Mouse (Mus musculus) MEL (cell line): ENCODE results near the gene Dcaf17. TPM values are rescaled to one million over a fixed set of nuclear protein-coding genes. Genes with fewer than 3 reads are reported as not detected.

Experiments
- DNase-seq: peaks from one replicate; pipeline ENCODE4 v3.0.0; 2011; ENCODE audit warnings: low read depth, low spot score
- H3K27ac ChIP-seq: 2 replicates; pipeline ENCODE4 v1.5.1; 2012; ENCODE audit warnings: low read depth, mild to moderate bottlenecking, control low read depth, low read length, moderate library complexity; ENCODE audit not compliant: control insufficient read depth
- H3K27me3 ChIP-seq, 2 experiments: fragments of 150-350 bp in 1 of 2; sonication (generic) in 1 of 2; 2 replicates each; pipeline ENCODE4 v1.6.1; 2012; ENCODE audit warnings: low read length in 2 of 2, mild to moderate bottlenecking in 2 of 2, improper control_type of control experiment in 1 of 2, moderate library complexity in 1 of 2; ENCODE audit not compliant: insufficient read depth in 2 of 2, control insufficient read depth in 1 of 2
- H3K36me3 ChIP-seq, 2 experiments: 2 replicates each; pipeline ENCODE4 v1.6.1; 2012 to 2014; ENCODE audit warnings: low read length in 2 of 2, improper control_type of control experiment in 1 of 2, inconsistent platforms in 1 of 2, mild to moderate bottlenecking in 1 of 2; ENCODE audit not compliant: insufficient read depth in 2 of 2, control insufficient read depth in 1 of 2
- H3K4me1 ChIP-seq, 2 experiments: fragments of 150-350 bp in 1 of 2; sonication (generic) in 1 of 2; 2 replicates each; pipeline ENCODE4 v1.6.1; 2012; ENCODE audit warnings: low read length in 2 of 2, improper control_type of control experiment in 1 of 2, mild to moderate bottlenecking in 1 of 2; ENCODE audit not compliant: insufficient read depth in 2 of 2, control insufficient read depth in 1 of 2
- H3K4me3 ChIP-seq, 2 experiments: fragments of 150-350 bp in 1 of 2; sonication (generic) in 1 of 2; 2 replicates each; pipeline ENCODE4 v1.5.1; 2012; ENCODE audit warnings: low read depth in 2 of 2, low read length in 2 of 2, mild to moderate bottlenecking in 2 of 2, moderate library complexity in 2 of 2, control low read depth in 1 of 2, improper control_type of control experiment in 1 of 2; ENCODE audit not compliant: control insufficient read depth in 1 of 2, insufficient read depth in 1 of 2
- H3K79me2 ChIP-seq: 2 replicates; pipeline ENCODE4 v1.6.1; 2012; ENCODE audit warnings: mild to moderate bottlenecking, low read length, moderate library complexity; ENCODE audit not compliant: control insufficient read depth, poor library complexity, insufficient read depth
- H3K9ac ChIP-seq: 2 replicates; pipeline ENCODE4 v1.6.1; 2012; ENCODE audit warnings: low read depth, mild to moderate bottlenecking, control low read depth, low read length, moderate library complexity; ENCODE audit not compliant: control insufficient read depth, poor library complexity, severe bottlenecking
- H3K9me3 ChIP-seq: fragments of 150-350 bp; sonication (generic); replicated peaks from 2 replicates; pipeline ENCODE4 v1.6.1; 2012; ENCODE audit warnings: mild to moderate bottlenecking, low read length, improper control_type of control experiment, moderate library complexity; ENCODE audit not compliant: insufficient read depth
- BHLHE40 ChIP-seq: IDR thresholded peaks from 2 replicates; pipeline ENCODE4 v1.6.1; 2012; ENCODE audit warnings: low read depth, mild to moderate bottlenecking, inconsistent platforms, low read length, improper control_type of control experiment, borderline replicate concordance
- EP300 ChIP-seq, 2 experiments: IDR thresholded peaks; 2 replicates each; pipeline ENCODE4 v1.6.1; 2011; ENCODE audit warnings: improper control_type of control experiment in 2 of 2, low read length in 2 of 2, low read depth in 1 of 2, mild to moderate bottlenecking in 1 of 2
- ETS1 ChIP-seq: IDR thresholded peaks from 2 replicates; pipeline ENCODE4 v1.6.1; 2012; ENCODE audit warnings: low read depth, mild to moderate bottlenecking, inconsistent platforms, low read length, improper control_type of control experiment, moderate library complexity
- GATA1 ChIP-seq: IDR thresholded peaks from 2 replicates; pipeline ENCODE4 v1.6.1; 2011; ENCODE audit warnings: low read depth, low read length, improper control_type of control experiment
- JUND ChIP-seq: IDR thresholded peaks from 2 replicates; pipeline ENCODE4 v1.6.1; 2011; ENCODE audit warnings: low read depth, mild to moderate bottlenecking, improper control_type of control experiment, low read length
- KAT2A ChIP-seq: conservative IDR thresholded peaks from 2 replicates; pipeline ENCODE4 v1.6.1; 2012; ENCODE audit warnings: low read depth, low read length, improper control_type of control experiment, inconsistent platforms
- MAFK ChIP-seq: IDR thresholded peaks from 2 replicates; pipeline ENCODE4 v1.6.1; 2011; ENCODE audit warnings: low read depth, mild to moderate bottlenecking, low read length, improper control_type of control experiment, borderline replicate concordance
- MAZ ChIP-seq: IDR thresholded peaks from 2 replicates; pipeline ENCODE4 v1.6.1; 2012; ENCODE audit warnings: low read depth, mild to moderate bottlenecking, inconsistent platforms, low read length, improper control_type of control experiment
- MEF2A ChIP-seq: IDR thresholded peaks from 2 replicates; pipeline ENCODE4 v1.6.1; 2014; ENCODE audit warnings: low read depth, mild to moderate bottlenecking, inconsistent platforms, low read length, improper control_type of control experiment; ENCODE audit not compliant: poor library complexity, insufficient replicate concordance, severe bottlenecking; ENCODE audit errors: extremely low read depth
- MXI1 ChIP-seq: IDR thresholded peaks from 2 replicates; pipeline ENCODE4 v1.6.1; 2011; ENCODE audit warnings: mild to moderate bottlenecking, low read depth, low read length, improper control_type of control experiment
- MYB ChIP-seq: IDR thresholded peaks from 2 replicates; pipeline ENCODE4 v1.6.1; 2011; ENCODE audit warnings: mild to moderate bottlenecking, low read depth, low read length, improper control_type of control experiment
- MYC ChIP-seq: IDR thresholded peaks from 2 replicates; pipeline ENCODE4 v1.6.1; 2011; ENCODE audit warnings: low read depth, mild to moderate bottlenecking, low read length, improper control_type of control experiment, moderate library complexity
- NELFE ChIP-seq: IDR thresholded peaks from 2 replicates; pipeline ENCODE4 v1.6.1; 2011; ENCODE audit warnings: low read depth, low read length, improper control_type of control experiment
- NRF1 ChIP-seq: IDR thresholded peaks from 2 replicates; pipeline ENCODE4 v1.6.1; 2014; ENCODE audit warnings: low read depth, mild to moderate bottlenecking, inconsistent platforms, low read length, improper control_type of control experiment, moderate library complexity; ENCODE audit not compliant: poor library complexity, insufficient read depth, severe bottlenecking
- POLR2A ChIP-seq, 2 experiments: IDR thresholded peaks; 2 replicates each; pipeline ENCODE4 v1.6.1; 2011 to 2012; ENCODE audit warnings: low read length in 2 of 2, mild to moderate bottlenecking in 2 of 2, control low read depth in 1 of 2, improper control_type of control experiment in 1 of 2, low read depth in 1 of 2, moderate library complexity in 1 of 2; ENCODE audit not compliant: control insufficient read depth in 1 of 2, insufficient read depth in 1 of 2, poor library complexity in 1 of 2
- RAD21 ChIP-seq: IDR thresholded peaks from 2 replicates; pipeline ENCODE4 v1.6.1; 2011; ENCODE audit warnings: mild to moderate bottlenecking, low read depth, low read length, improper control_type of control experiment
- RCOR1 ChIP-seq: IDR thresholded peaks from 2 replicates; pipeline ENCODE4 v1.6.1; 2012; ENCODE audit warnings: low read depth, mild to moderate bottlenecking, inconsistent platforms, low read length, improper control_type of control experiment
- SIN3A ChIP-seq: IDR thresholded peaks from 2 replicates; pipeline ENCODE4 v1.6.1; 2012; ENCODE audit warnings: low read length, improper control_type of control experiment, inconsistent platforms
- SMC3 ChIP-seq: IDR thresholded peaks from 2 replicates; pipeline ENCODE4 v1.6.1; 2011; ENCODE audit warnings: low read depth, low read length, improper control_type of control experiment
- TAL1 ChIP-seq: IDR thresholded peaks from 2 replicates; pipeline ENCODE4 v1.6.1; 2012; ENCODE audit warnings: mild to moderate bottlenecking, inconsistent platforms, low read length, moderate library complexity, mixed read lengths
- TCF12 ChIP-seq: IDR thresholded peaks from 2 replicates; pipeline ENCODE4 v1.6.1; 2014; ENCODE audit warnings: low read depth, mild to moderate bottlenecking, inconsistent platforms, low read length, improper control_type of control experiment, moderate library complexity
- USF2 ChIP-seq, 2 experiments: IDR thresholded peaks; 2 replicates each; pipeline ENCODE4 v1.6.1; 2011 to 2012; ENCODE audit warnings: improper control_type of control experiment in 2 of 2, low read length in 2 of 2, borderline replicate concordance in 1 of 2, inconsistent platforms in 1 of 2, low read depth in 1 of 2, mild to moderate bottlenecking in 1 of 2; ENCODE audit not compliant: insufficient read depth in 1 of 2
- ZKSCAN1 ChIP-seq: IDR thresholded peaks from 2 replicates; pipeline ENCODE4 v1.6.1; 2012; ENCODE audit warnings: low read depth, mild to moderate bottlenecking, inconsistent platforms, low read length, improper control_type of control experiment, moderate library complexity
- ZMIZ1 ChIP-seq: IDR thresholded peaks from 2 replicates; pipeline ENCODE4 v1.6.1; 2012; ENCODE audit warnings: low read depth, mild to moderate bottlenecking, inconsistent platforms, low read length, improper control_type of control experiment, moderate library complexity
- polyA plus RNA-seq, 2 experiments: library from polyadenylated mRNA; stranded (reverse) in 1 of 2; unstranded in 1 of 2; fragments of >175 nt in 1 of 2; fragments of >200 nt in 1 of 2; gene quantifications; 2 replicates each; pipeline versions ENCODE4 v1.2.1 to v1.2.4; 2012; ENCODE audit warnings: low replicate concordance in 2 of 2, low read depth in 1 of 2; ENCODE audit not compliant: insufficient read length in 2 of 2, insufficient read depth in 1 of 2, missing spikeins in 1 of 2
- total RNA-seq: library from RNA; depleted of rRNA; stranded (reverse); fragments of 300-350 nt; gene quantifications from 2 replicates; pipeline ENCODE4 v1.2.3, GENCODE M21; 2012

Dcaf17 gene
- total and polyA plus RNA-seq, 3 experiments: 15.1 to 16.3 TPM; not detected in 1

GRCm38 (mm10) chr2:71073330-71073729, 18.2 kb downstream of the Dcaf17 start:
- H3K4me1 ChIP-seq: peaks cover 0 to 10% of the 10 kb centered on the region in 2 experiments; a peak in 2 of 4 replicates
- H3K9me3 ChIP-seq: no peaks in the 10 kb centered on the region
- H3K9ac ChIP-seq: no peak overlapping the region
- no peak overlapping the region for H3K27ac ChIP-seq
- H3K4me3 ChIP-seq: no peak overlapping the region
- TF ChIP-seq ZKSCAN1: no peak
- no peak for TF ChIP-seq NELFE
- TF ChIP-seq GATA1: no peak
- no peak for TF ChIP-seq MYC
- TF ChIP-seq SMC3: no peak
- TF ChIP-seq KAT2A: no peak
- TF ChIP-seq POLR2A (IDR thresholded peaks at IDR 0.05; ENCODE audit: control insufficient read depth in 1 of 2, insufficient read depth in 1 of 2, low read depth in 1 of 2, low read length in 2 of 2, poor library complexity in 1 of 2): no peak
- no peak for TF ChIP-seq RAD21
- TF ChIP-seq MXI1: no peak
- TF ChIP-seq USF2 (IDR thresholded peaks at IDR 0.05; ENCODE audit: borderline replicate concordance in 1 of 2, insufficient read depth in 1 of 2, low read depth in 1 of 2, low read length in 2 of 2): no peak
- no peak for TF ChIP-seq TAL1
- TF ChIP-seq JUND: no peak
- no peak for TF ChIP-seq NRF1
- no peak for TF ChIP-seq MAZ
- TF ChIP-seq MEF2A: no peak
- TF ChIP-seq MAFK: no peak
- no peak for TF ChIP-seq MYB
- DNase-seq: no peak
- no peaks in the 10 kb centered on the region for H3K27me3 ChIP-seq
- H3K36me3 ChIP-seq: peaks cover 0 to 17% of the 10 kb centered on the region in 2 experiments; a peak in 3 of 4 replicates
- no peaks in the 10 kb centered on the region for H3K79me2 ChIP-seq

GRCm38 (mm10) chr2:71073828-71074227, 18.7 kb downstream of the Dcaf17 start:
- H3K27ac ChIP-seq: no peak overlapping the region
- H3K36me3 ChIP-seq: peaks cover 0 to 17% of the 10 kb centered on the region in 2 experiments; a peak in 3 of 4 replicates
- no peaks in the 10 kb centered on the region for H3K27me3 ChIP-seq
- H3K9ac ChIP-seq: no peak overlapping the region
- H3K79me2 ChIP-seq: no peaks in the 10 kb centered on the region
- H3K4me3 ChIP-seq: no peak overlapping the region
- TF ChIP-seq MYB (no peak), ZMIZ1 (no peak), TAL1 (peak; percentile 45), TCF12 (peak; percentile 76; the same call in 1 of the 2 replicates), NELFE (no peak), SIN3A (peak; percentile 29; the same call in 1 of the 2 replicates), GATA1 (peak; percentile 79), BHLHE40 (0 out of 2 replicates have a peak, but pooled peaks have one; percentile 25), RCOR1 (peak; percentile 66), EP300 (IDR thresholded peaks at IDR 0.05; ENCODE audit: low read depth in 1 of 2, low read length in 2 of 2) (peak; percentile 68 to 69; a peak in 3 of 4 replicates), MYC (0 out of 2 replicates have a peak, but pooled peaks have one; percentile 49), MXI1 (0 out of 2 replicates have a peak, but pooled peaks have one; percentile 35), ETS1 (peak; percentile 74)
- no peaks in the 10 kb centered on the region for H3K9me3 ChIP-seq
- peaks cover 0 to 10% of the 10 kb centered on the region in 2 experiments; a peak in 2 of 4 replicates for H3K4me1 ChIP-seq
- DNase-seq: peak; percentile 57
